Mouse (Mus musculus): Measurements from ENCODE around the gene Kctd7. TPM values are rescaled to one million over a fixed set of nuclear protein-coding genes. Genes with fewer than 3 reads are reported as not detected.

Gene Kctd7
- total RNA-seq, 2 experiments from 2014 or later: 5.0 to 8.2 TPM

DNA sequence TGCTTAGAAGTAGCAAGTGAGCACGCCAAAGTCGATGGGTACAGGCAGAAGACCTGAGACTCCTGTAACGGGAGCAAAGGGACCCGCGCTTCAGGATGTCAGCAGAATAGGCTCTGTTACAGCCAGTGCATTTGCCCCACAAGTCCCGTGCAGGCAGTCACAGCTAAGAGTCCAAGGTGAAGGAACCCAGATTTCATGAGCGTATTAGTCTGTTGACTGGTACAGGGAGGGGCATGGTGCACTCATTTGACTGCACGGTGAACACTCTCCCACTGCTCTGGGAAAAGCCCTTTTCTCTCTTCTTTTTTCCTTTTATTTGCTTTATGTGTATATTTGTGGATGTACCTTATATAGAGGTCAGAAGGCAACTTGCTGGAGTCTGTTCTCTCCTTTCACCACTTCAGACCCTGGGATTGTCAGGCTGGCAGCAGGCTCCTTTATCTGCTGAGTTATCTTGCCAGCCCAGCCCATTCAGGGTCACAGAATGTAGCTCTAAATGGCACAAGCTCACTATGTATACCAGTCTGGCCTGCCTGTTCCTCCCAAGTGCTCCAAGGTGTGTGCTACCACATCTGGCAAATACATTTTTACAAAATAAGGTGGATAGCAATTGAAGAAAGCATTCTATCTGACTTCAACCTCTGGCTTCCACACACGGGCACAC lies 39.7 kb downstream of the Kctd7 start:
- peak; percentile 78 for ATAC-seq (replicated peaks; ENCODE audit: low FRiP score, low TSS enrichment, poor library complexity, severe bottlenecking)

DNA sequence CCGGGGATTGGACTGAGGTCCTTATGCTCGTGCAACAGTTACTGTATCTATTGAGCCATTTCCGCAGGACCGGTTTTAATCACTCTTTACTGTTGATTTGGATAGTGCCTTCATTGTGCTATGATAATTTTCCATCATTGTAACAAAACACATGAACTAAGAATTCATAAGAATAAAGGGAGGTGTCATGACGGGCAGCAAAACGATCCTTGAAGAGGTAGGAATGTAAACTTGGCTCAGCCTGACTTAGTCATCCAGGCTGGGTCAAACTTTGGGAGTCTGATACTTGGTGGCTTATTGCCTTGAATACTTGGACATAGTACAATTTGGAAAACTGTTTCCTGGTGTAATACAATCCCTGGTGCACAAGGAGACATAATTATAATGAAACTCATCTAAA lies 40.7 kb downstream of the Kctd7 start:
- ATAC-seq (replicated peaks; ENCODE audit: low FRiP score, low TSS enrichment, poor library complexity, severe bottlenecking): no peak

GRCm38 (mm10) chr5:130187383-130187782 lies 42.7 kb downstream of the Kctd7 start:
- peak; percentile 31 for ATAC-seq (replicated peaks; ENCODE audit: low FRiP score, low TSS enrichment, poor library complexity, severe bottlenecking)

DNA sequence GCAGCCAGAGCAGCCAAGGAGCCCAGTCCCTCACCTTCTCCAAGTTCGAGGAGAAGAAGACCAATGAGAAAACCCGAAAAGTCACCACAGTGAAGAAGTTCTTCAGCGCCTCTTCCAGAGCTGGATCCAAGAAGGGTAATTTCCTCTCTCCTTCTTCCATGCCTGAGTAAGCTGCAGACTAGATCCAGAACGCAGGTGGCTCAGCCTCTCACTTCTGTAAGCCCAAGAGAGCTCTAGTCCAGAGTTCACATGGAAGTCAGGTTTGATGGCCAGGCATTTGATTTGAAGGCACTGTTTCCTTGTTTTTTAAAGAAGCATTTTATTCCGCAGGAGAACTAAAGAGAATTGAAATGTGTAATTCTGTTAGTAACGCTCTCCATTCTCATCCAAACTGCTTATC lies 46.2 kb downstream of the Kctd7 start:
- no peak for ATAC-seq (replicated peaks; ENCODE audit: low FRiP score, low TSS enrichment, poor library complexity, severe bottlenecking)

GRCm38 (mm10) chr5:130191865-130192264 lies 47.2 kb downstream of the Kctd7 start:
- ATAC-seq (replicated peaks; ENCODE audit: low FRiP score, low TSS enrichment, poor library complexity, severe bottlenecking): no peak

GRCm38 (mm10) chr5:130192356-130192944 lies 47.8 kb downstream of the Kctd7 start:
- ATAC-seq (replicated peaks; ENCODE audit: low FRiP score, low TSS enrichment, poor library complexity, severe bottlenecking): no peak

GRCm38 (mm10) chr5:130193760-130194159 lies 49.1 kb downstream of the Kctd7 start:
- ATAC-seq (replicated peaks; ENCODE audit: low FRiP score, low TSS enrichment, poor library complexity, severe bottlenecking): no peak

DNA sequence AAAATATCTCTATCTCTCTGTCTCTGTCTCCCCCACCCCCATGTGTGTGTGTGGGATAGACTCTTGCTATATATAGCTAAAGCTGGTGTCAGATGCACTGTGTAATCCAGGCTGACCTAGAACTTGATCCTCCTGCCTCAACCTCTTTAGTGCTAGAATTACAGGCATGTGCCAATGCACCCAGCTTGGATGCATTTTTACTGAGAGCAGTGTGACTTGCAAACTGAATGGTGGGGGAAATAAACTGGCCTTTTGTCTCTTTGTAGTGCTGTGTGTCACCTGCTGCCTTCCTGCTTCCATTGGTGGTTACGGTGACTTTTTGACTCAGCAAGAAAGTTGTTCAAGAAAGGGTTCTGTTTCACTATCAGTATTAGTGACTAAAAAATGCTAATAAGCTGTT lies 51.6 kb downstream of the Kctd7 start:
- ATAC-seq (replicated peaks; ENCODE audit: low FRiP score, low TSS enrichment, poor library complexity, severe bottlenecking): peak; percentile 56

DNA sequence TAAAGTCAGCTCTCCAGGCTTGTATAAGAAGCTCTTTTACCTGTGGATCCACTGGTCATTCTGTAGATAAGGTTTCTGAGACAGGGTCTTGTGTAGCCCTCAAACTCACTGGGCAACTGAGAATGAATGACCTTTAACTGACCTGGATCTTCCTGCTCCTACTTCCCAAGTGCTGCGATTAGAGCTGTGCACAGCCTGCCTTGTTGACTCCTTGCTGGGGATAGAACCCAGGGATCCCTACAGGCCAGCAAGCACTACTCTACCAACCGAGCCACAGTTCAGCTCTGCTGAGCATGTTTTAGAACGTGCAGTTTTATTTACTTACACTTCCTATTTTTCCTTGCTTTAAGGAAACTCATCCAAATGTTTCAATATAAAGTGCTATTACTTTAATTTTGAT lies 52.8 kb downstream of the Kctd7 start:
- ATAC-seq (replicated peaks; ENCODE audit: low FRiP score, low TSS enrichment, poor library complexity, severe bottlenecking): no peak

DNA sequence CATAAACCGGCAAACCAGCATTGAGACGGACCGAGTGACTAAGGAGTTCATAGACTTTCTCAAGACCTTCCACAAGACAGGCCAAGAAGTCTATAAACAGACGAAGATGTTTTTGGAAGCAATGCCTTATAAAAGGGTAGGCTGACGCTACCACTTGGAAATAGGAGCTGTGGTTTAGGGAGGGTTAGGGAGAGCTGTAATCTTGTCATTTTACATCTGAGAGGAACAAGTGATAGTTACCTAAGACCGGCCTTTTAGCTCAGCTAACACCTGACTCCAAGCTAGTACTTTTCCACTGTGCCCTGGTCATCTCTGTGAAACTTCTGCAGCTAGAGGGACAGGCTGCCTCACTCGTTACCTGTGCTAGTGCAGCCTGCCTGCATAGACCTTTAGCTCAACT lies 53.3 kb downstream of the Kctd7 start:
- no peak for ATAC-seq (replicated peaks; ENCODE audit: low FRiP score, low TSS enrichment, poor library complexity, severe bottlenecking)

DNA sequence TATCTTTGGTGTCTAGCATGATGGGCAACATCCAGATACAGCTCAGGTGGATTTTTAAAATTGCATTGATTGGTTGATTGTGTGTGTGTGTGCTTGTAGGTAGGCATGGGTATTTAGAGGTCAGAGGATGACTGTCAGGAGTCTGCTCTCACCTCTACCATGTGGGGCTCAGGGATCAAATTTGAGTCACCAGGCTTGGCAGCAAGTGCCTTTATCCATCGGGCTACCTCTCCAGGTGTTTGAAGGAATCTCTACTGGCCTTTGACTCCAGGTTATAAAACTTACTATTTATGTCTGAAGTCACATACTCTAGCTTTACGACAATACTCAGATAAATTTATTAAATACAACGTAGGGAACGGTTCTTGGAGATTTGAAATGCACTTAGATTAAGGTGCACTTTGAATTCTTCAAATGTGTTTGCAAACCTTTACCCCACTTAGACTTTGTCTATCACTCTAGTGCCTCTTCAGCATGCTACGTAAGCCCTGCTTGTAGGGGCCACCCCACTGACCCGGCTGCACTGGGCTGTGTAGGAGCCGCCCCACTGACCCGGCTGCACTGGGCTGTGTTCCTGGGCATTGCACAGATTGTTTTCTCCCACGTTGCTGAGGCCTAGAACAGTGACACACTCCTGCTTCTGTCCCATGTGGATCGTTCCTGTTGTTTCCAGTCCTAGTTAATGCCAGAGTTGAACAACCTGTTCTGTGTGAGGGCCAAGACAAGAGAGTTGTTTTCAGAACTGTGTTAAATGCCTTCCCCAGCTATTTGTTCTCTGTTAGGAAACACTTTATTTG lies 55.8 kb downstream of the Kctd7 start:
- ATAC-seq (replicated peaks; ENCODE audit: low FRiP score, low TSS enrichment, poor library complexity, severe bottlenecking): no peak

DNA sequence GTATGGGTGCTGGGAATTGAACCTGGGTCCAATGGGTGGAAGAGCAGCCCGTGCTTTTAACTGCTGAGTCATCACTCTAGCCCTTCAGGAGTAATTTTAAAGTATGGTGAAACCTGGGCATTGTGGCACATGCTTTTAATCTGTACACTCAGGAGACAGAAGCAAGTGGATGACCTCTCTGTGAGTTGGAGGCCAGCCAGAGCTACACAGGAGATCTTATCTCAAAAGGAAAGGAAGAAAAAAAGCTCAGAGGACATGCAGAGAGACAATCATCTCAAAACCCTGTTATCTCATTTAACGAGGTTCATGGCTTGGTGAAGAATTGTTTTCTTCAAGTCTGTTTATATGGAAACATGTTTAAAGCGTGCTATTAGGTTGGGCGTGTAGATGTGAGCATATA lies 59.3 kb downstream of the Kctd7 start:
- peak; percentile 46; the same call in 1 of the 2 replicates for ATAC-seq (replicated peaks; ENCODE audit: low FRiP score, low TSS enrichment, poor library complexity, severe bottlenecking)

- 0 out of 2 replicates have a peak, but pooled peaks have one; percentile 39 for ATAC-seq (replicated peaks; ENCODE audit: low FRiP score, low TSS enrichment, poor library complexity, severe bottlenecking)
Measured at GRCm38 (mm10) chr5:130204560-130204959, 59.9 kb downstream of the Kctd7 start.

Other genes with a start within 250 kb of the Kctd7 start
- 0.98 and 2.6 TPM in 2 replicates for gene Zbed5, start 249.1 kb upstream of the Kctd7 start, total RNA-seq (2014; fragmentation: Nextera tagmentation)
- 2.1 and 4.7 TPM in 2 replicates for gene Zbed5, start 249.1 kb upstream of the Kctd7 start, total RNA-seq (2017)
- gene Phkg1, start 246.3 kb upstream of the Kctd7 start, total RNA-seq (2014; fragmentation: Nextera tagmentation): 0.33 and 0.45 TPM in 2 replicates
- 1.4 TPM in 2 replicates for gene Phkg1, start 246.3 kb upstream of the Kctd7 start, total RNA-seq (2017)
- 2.7 and 15.3 TPM in 2 replicates for gene Nupr1l, start 236.3 kb upstream of the Kctd7 start, total RNA-seq (2014; fragmentation: Nextera tagmentation)
- 0.75 and 1.1 TPM in 2 replicates for gene Nupr1l, start 236.3 kb upstream of the Kctd7 start, total RNA-seq (2017)
- 60.1 and 75.7 TPM in 2 replicates for gene Vkorc1l1, start 202.9 kb upstream of the Kctd7 start, total RNA-seq (2014; fragmentation: Nextera tagmentation)
- gene Vkorc1l1, start 202.9 kb upstream of the Kctd7 start, total RNA-seq (2017): 61.7 and 81.5 TPM in 2 replicates
- 62.0 and 80.6 TPM in 2 replicates for gene Gusb, start 141.8 kb upstream of the Kctd7 start, total RNA-seq (2014; fragmentation: Nextera tagmentation)
- 36.1 and 42.0 TPM in 2 replicates for gene Gusb, start 141.8 kb upstream of the Kctd7 start, total RNA-seq (2017)
- gene Asl, start 115.6 kb upstream of the Kctd7 start, total RNA-seq (2014; fragmentation: Nextera tagmentation): 13.7 and 19.9 TPM in 2 replicates
- gene Asl, start 115.6 kb upstream of the Kctd7 start, total RNA-seq (2017): 14.0 and 18.3 TPM in 2 replicates
- 33.3 and 58.9 TPM in 2 replicates for gene Crcp, start 115.6 kb upstream of the Kctd7 start, total RNA-seq (2014; fragmentation: Nextera tagmentation)
- 43.5 and 120 TPM in 2 replicates for gene Crcp, start 115.6 kb upstream of the Kctd7 start, total RNA-seq (2017)
- 12.1 and 17.6 TPM in 2 replicates for gene Tpst1, start 71.5 kb upstream of the Kctd7 start, total RNA-seq (2014; fragmentation: Nextera tagmentation)
- gene Tpst1, start 71.5 kb upstream of the Kctd7 start, total RNA-seq (2017): 4.8 and 7.9 TPM in 2 replicates
- gene Rabgef1, start 26.9 kb downstream of the Kctd7 start, total RNA-seq (2014; fragmentation: Nextera tagmentation): 45.4 and 46.7 TPM in 2 replicates
- 56.0 and 60.5 TPM in 2 replicates for gene Rabgef1, start 26.9 kb downstream of the Kctd7 start, total RNA-seq (2017)
- gene Tmem248, start 72.2 kb downstream of the Kctd7 start, total RNA-seq (2014; fragmentation: Nextera tagmentation): 42.5 and 48.7 TPM in 2 replicates
- 35.8 and 42.8 TPM in 2 replicates for gene Tmem248, start 72.2 kb downstream of the Kctd7 start, total RNA-seq (2017)
- 65.5 and 66.6 TPM in 2 replicates for gene Sbds, start 110.7 kb downstream of the Kctd7 start, total RNA-seq (2014; fragmentation: Nextera tagmentation)
- gene Sbds, start 110.7 kb downstream of the Kctd7 start, total RNA-seq (2017): 75.7 and 125 TPM in 2 replicates
- gene Tyw1, start 110.8 kb downstream of the Kctd7 start, total RNA-seq (2014; fragmentation: Nextera tagmentation): 23.2 and 28.4 TPM in 2 replicates
- 49.8 and 50.9 TPM in 2 replicates for gene Tyw1, start 110.8 kb downstream of the Kctd7 start, total RNA-seq (2017)
- gene Caln1, start 224.6 kb downstream of the Kctd7 start, total RNA-seq (2014; fragmentation: Nextera tagmentation): not detected in 2 replicates
- not detected in 2 replicates for gene Caln1, start 224.6 kb downstream of the Kctd7 start, total RNA-seq (2017)
- not detected in 2 replicates for gene A330070K13Rik, start 239.8 kb downstream of the Kctd7 start, total RNA-seq (2014; fragmentation: Nextera tagmentation)
- not detected in 2 replicates for gene A330070K13Rik, start 239.8 kb downstream of the Kctd7 start, total RNA-seq (2017)

Measured in megakaryocyte-erythroid progenitor cell, adult 5-6 weeks (primary cell).